Mouse (Mus musculus) lung, postnatal 36 days (tissue): ENCODE results near the gene Ikzf3.
A peak's percentile ranks its signal among the peaks of the same experiment; 100 is the strongest.

Experiments used
- DNase-seq: peaks from one replicate; pipeline ENCODE4 v3.0.0; 2022; ENCODE audit warnings: mixed read lengths

Ikzf3 gene

GRCm38 (mm10) chr11:98470795-98471194, 75.0 kb downstream of the Ikzf3 start:
- no peak for DNase-seq

- no peak for DNase-seq
Observed at GRCm38 (mm10) chr11:98469761-98470714, 75.8 kb downstream of the Ikzf3 start.

GRCm38 (mm10) chr11:98464516-98464915, 81.3 kb downstream of the Ikzf3 start:
- DNase-seq = no peak

- no peak for DNase-seq
Observed at GRCm38 (mm10) chr11:98463911-98464310, 81.9 kb downstream of the Ikzf3 start.

GRCm38 (mm10) chr11:98462255-98462654, 83.6 kb downstream of the Ikzf3 start:
- no peak for DNase-seq

- DNase-seq = no peak
Observed at GRCm38 (mm10) chr11:98461109-98461720, 84.6 kb downstream of the Ikzf3 start.

GRCm38 (mm10) chr11:98459860-98460259, 86.0 kb downstream of the Ikzf3 start:
- DNase-seq = no peak

- no peak for DNase-seq
Observed at GRCm38 (mm10) chr11:98459071-98459741, 86.6 kb downstream of the Ikzf3 start.

- DNase-seq = no peak
Observed at GRCm38 (mm10) chr11:98458121-98458990, 87.5 kb downstream of the Ikzf3 start.

GRCm38 (mm10) chr11:98457367-98458120, 88.3 kb downstream of the Ikzf3 start:
- peak; percentile 92 for DNase-seq

- DNase-seq = no peak
Observed at GRCm38 (mm10) chr11:98456945-98457344, 88.9 kb downstream of the Ikzf3 start.

GRCm38 (mm10) chr11:98456545-98456944, 89.3 kb downstream of the Ikzf3 start:
- no peak for DNase-seq

GRCm38 (mm10) chr11:98455484-98455883, 90.3 kb downstream of the Ikzf3 start:
- DNase-seq = no peak

GRCm38 (mm10) chr11:98449921-98450771, 95.7 kb downstream of the Ikzf3 start:
- DNase-seq = peak; percentile 37

- DNase-seq = no peak
Observed at GRCm38 (mm10) chr11:98449419-98449818, 96.4 kb downstream of the Ikzf3 start.

GRCm38 (mm10) chr11:98448191-98448790, 97.5 kb downstream of the Ikzf3 start:
- DNase-seq = peak; percentile 63

GRCm38 (mm10) chr11:98447475-98447834, 98.4 kb downstream of the Ikzf3 start:
- no peak for DNase-seq

- DNase-seq = peak; percentile 87
Observed at GRCm38 (mm10) chr11:98446562-98447474, 99.0 kb downstream of the Ikzf3 start.

- DNase-seq = no peak
Observed at GRCm38 (mm10) chr11:98446213-98446561, 99.6 kb downstream of the Ikzf3 start, which contains the start of gene Grb7. TSS of gene Grb7 (plus strand) at chr11:98446394.
